Mouse (Mus musculus) adrenal gland, adult (tissue): ENCODE results near the gene Scimp.

Source experiments
- DNase-seq, 2 experiments: peaks; one replicate each; pipeline ENCODE4 v3.0.0; 2022 to 2023; ENCODE audit warnings: low spot score in 1 of 2; ENCODE audit not compliant: inconsistent age in 2 of 2

The Scimp gene

GRCm38 (mm10) chr11:70811471-70812240 is 730 bp downstream of the Scimp start:
- DNase-seq: no peak

DNA sequence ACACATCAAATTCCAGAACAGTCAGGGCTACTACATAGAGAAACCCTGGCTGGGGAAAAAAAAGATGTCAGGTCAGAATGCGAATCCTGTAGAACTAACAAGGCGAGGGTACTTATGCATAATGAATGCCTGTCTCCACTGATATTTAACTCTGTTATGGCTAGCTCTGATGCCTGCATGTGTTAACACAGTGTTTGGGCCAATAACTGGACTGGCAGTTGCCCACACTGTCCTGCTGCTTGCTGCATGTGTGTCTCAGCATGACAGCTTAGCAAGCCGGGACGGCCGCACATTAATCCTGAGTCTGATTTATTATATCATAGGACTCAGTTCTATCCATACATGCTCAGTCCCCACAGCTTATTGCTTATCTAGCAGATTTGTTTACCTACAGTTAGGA is 1.3 kb downstream of the Scimp start:
- no peak for DNase-seq

DNA sequence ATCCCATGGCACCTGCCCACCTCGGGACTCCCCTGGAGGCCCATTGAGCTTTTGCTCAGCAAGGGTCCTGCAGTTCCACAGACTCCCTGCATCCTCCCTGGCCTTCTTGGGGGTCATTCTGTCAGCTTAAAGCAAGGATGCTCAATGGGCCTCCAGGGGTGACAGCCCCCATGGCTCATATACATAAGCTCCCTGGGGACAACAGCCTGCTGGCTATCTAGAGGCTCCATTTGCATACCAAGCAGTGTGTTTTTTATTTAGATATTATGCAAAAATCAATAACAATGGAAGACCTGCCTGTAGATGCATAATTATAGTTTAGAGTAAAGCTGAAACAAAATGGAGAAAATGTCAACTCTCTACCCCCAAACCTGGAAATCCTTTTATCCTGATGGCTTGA is 3.4 kb downstream of the Scimp start:
- DNase-seq: no peak

- DNase-seq: no peak
These were observed 4.3 kb downstream of the Scimp start for GRCm38 (mm10) chr11:70808101-70808500.

DNA sequence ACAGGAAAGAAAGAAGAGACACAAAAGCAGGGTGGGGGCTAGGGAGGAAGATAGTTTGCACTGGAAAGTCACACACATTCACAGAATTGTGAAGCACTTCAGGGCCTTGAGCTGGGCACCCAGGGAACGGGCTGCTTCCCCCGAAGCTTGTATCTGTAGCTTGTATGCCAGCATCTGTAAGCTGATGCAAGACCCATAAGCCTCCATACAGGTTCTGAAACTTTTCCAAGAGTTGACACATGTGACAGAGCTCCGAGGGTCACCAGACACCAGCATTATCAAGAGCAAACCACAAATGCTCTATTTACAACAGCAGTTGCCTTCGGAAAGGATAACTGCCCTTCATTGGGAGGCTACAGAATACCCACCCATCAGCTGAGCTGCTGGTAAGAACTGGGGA is 4.8 kb downstream of the Scimp start:
- no peak for DNase-seq

GRCm38 (mm10) chr11:70806697-70807096 is 5.7 kb downstream of the Scimp start:
- no peak for DNase-seq

GRCm38 (mm10) chr11:70805641-70806175 is 6.7 kb downstream of the Scimp start:
- DNase-seq: no peak

- no peak for DNase-seq
These were observed 8.0 kb downstream of the Scimp start for GRCm38 (mm10) chr11:70804395-70804794.

DNA sequence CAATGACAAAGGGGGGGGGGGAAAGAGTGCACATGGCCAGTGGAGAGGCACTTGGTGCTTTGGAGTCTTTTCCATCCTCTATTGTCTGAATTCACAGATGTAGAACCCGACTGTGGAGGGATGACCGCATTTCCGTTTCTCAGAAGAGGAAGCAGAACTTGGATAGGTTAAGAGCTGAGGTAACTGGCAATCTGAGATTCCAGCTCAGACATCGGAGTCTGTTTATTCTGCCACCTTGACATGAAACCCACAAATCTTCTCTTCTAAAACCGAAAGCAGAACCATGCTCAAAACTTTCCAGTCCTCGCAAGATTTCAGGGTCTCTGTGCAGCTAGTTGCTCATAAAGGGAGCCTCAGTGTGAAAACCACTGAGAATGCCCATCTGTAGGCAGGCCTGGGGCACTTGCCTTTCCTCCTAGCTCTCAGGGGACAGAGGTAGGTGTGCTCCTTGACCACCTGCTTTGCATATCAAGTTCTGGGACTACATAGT is 8.6 kb downstream of the Scimp start:
- DNase-seq: no peak

DNA sequence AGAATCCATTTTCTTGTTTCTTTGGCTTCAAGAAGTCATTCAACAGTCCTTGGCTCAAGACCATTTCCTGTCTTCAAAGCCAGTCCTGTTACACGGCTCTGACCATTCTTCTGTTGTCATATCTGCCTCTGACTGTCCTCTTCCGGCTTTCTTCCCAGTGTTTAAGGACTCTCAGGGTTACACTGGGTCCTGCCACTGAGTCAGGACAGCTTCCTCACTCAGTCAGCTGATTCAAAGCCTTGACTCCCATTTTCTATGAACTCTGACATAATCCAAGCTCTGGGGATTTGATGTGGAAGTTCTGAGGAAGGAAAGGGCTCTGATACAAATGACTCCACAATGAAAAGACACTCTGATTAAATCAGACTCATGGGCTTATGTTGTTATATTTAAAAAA is 9.5 kb downstream of the Scimp start:
- no peak for DNase-seq

DNA sequence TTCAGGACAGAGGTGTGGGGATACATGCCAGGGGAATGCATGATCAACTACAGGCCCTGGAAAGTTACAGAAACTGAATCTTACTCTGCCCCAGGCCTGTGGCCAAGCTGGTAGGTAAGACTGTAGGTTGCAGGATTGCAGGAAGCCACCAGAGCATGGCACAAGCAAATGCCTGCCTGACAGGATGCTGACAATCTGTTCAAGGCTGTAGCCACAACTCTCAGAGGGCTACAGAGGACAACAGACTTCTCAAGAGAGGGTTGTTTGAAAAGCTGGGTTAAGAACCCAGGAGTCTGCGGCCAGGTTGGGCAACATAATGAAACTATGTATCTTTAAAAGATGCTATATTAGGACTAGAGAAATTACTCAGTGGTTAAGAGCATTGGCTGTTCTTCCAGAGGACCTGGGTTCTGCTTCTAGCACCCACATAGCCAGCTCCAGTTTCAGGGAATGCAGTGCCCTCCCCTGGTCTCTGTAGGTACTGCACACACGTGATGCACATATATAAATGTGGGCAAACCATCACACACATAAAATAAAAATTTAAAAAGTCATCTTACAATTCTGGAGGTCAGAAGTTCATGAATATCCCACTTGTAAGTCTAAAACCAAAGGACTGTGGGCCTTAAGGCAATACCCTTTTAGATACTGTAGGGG is 10.1 kb downstream of the Scimp start:
- no peak for DNase-seq

DNA sequence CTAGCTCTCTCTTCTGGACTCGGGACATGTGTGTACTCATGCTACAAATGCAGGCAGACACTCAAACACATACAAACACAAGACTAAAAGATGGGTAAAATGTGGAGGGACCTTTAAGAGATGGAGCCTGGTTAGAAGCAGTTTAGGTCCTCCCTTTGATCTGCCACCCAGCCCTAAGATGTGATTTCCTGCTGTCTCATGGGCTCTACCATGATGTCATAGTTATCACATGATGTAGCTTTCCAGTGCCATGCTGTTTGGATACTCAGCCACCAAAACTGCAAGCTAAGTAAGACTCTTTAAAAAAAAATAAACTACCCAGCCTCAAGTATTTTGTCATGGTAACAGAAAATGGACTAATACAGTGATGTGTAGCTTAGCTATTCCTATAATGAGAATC is 20.0 kb downstream of the Scimp start:
- no peak for DNase-seq

DNA sequence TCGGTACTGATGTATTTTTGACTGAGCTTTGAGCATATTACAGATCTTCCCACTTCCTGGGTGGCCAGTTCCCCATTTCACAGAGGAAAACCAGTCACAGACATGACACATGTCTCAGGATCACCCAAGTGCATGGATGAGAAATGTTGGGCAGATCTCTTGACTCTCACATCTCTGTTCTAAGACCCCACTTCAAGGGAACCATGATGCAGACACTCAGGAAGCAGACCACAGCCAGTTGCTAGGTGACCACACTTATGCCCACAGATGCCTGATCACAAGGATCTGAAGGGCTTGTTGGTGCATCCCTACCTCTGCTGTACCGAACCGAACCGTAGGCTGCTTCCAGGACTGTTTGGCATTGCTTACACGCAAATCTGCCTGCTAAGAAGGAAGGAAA is 20.7 kb downstream of the Scimp start:
- DNase-seq: no peak

DNA sequence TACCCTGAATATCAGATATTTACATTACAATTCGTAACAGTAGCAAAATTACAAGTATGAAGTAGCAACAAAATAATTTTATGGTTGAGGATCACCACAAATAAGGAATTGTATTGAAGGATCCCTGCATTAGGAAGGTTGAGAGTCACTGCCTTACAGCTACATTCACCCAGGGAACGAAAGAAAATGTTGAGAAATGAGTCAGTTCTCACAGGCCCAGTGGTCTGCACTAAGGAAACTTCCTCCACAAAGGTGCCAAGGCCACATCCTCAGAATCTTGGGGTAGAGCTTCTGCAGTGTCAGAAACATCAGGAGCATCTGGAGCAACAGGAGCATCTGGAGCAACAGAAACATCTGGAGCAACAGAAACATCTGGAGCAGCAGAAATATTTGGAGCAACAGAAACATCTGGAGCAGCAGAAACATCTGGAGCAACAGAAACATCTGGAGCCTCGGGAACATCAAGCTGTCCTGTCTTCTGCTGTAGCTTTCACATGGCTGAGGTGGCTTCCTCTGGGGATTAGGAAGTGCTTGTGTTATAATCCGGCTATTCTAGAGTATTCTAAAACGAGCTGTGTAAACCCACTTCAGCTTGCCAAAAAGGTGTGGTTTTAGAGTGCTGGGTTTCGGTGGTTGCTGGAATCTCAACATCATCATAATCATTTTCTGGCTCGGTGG is 21.4 kb downstream of the Scimp start:
- DNase-seq: no peak

GRCm38 (mm10) chr11:70790426-70790825 is 22.0 kb downstream of the Scimp start:
- no peak for DNase-seq

DNA sequence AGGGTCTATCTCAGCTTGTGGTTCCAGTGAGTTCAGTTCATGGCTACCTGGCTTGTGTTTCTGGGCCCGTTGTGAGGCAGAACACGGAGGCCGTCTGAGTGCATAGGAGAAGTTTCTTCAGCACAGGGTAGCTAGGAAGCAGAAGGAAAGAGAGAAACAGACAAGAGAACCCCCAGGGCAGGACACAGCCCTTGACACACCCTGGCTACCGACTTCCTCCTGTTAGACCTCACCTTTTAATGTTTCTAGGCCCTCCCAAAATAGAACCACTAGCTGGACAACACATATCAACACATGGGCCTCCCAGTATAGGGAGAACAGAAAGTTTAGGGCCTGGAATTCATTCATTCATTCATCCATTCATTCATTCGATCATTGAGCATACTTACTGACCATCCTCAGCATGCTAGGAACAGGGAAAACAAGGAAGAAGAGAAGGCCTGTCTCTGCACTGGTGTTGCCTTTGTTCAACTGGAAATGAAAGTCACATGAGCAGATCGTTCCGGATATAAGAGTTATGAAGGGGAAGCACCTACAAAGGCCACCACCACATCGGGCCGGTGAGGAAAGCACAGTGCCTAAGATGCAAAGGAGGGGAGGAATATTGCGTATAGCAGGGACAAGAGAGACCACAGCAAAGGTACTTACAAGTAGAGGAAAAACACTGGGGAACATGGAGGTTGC is 23.3 kb downstream of the Scimp start:
- DNase-seq: no peak

GRCm38 (mm10) chr11:70787052-70787451 is 25.3 kb downstream of the Scimp start:
- DNase-seq: no peak

- peak in 1 of 2 experiments; percentile 76 for DNase-seq
These were observed 26.5 kb downstream of the Scimp start for GRCm38 (mm10) chr11:70785908-70786307.

DNA sequence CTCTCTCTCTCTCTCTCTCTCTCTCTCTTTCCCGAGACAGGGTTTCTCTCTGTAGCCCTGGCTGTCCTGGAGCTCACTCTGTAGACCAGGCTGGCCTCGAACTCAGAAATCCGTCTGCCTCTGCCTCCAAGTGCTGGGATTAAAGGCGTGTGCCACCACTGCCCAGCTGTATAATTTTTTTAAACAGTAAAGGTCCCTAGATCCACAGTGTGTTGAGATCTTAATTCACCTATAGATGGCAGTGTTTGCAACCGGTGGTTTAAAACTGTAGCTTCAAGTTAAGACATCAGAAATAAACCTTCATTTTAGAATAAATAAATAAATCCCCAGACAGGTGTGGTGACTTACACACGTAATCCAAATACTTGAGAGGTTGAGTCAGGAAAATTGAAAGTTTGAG is 34.3 kb downstream of the Scimp start:
- DNase-seq: peak in 1 of 2 experiments; percentile 66

GRCm38 (mm10) chr11:70777634-70778033 is 34.8 kb downstream of the Scimp start:
- no peak for DNase-seq
